Mouse (Mus musculus) kidney, adult 2 months (tissue): ENCODE measurements at regions not wholly inside any gene's neighbourhood (a gene's known extent, or its start where the extent isn't known, plus 50 kb on each side); places are given as distances from the start of the nearest gene placed in this dataset.

Source experiments
- CTCF ChIP-seq: fragments of 200-500 bp; conservative IDR thresholded peaks from 2 replicates; pipeline ENCODE4 v1.5.1; 2011; ENCODE audit warnings: low read depth, mild to moderate bottlenecking, control low read depth, low read length, moderate library complexity, mixed read lengths; ENCODE audit not compliant: insufficient read depth, insufficient read length
- POLR2A ChIP-seq: fragments of 200-500 bp; IDR thresholded peaks from one replicate; pipeline ENCODE4 v1.6.1; 2011; ENCODE audit warnings: low read depth, low read length, control low read depth

DNA sequence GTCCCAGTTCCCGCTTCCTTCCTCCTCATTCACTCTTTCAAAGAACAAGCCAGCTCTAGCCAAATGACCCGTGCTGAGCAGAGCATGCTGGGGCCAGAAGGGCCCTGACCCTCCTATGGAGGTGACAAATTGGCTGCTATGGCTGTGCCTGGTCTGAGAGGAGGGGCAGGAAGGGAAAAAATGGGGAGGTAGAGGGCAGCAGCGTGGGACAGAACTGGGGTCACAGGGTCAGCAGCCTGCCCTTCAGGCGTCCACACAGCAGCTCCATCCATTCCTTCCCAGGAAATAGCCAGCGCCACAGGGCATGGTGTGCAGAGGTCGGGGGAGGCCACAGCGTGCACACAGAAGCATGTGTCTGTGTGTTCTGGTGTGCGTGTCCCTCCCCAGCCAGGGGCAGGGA is 292.2 kb upstream of the Tbx3 start:
- TF ChIP-seq CTCF: no peak
- no peak for TF ChIP-seq POLR2A
